In the genomic region with DNA sequence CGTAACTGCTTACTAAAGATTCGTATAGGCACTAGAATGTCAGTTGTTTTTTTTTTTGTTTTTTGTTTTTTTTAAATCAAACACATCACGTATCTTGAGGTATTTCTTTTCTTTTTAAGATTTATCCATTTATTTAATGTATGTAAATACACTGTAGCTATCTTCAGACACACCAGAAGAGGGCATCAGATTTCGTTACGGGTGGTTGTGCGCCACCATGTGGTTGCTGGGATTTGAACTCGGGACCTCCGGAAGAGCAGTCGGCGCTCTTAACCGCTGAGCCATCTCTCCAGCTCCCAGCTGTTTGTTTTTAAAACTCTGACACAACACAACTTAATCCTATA, we compare ENCODE assay signal across 11 mouse cellular contexts. TPM values are rescaled to one million over a fixed set of nuclear protein-coding genes. Genes with fewer than 3 reads are reported as not detected.
DNase-seq lines count a peak whose midpoint lies in the region; ATAC-seq and TF ChIP-seq lines count a peak whose summit lies in the region.
"Not testable (repeated sequence)": the region's sequence is repeated elsewhere in the genome, so short reads cannot be mapped to it uniquely, and the experiment has no call there.
"Had no signal": no experiment of that assay in that cellular context is flagged by ENCODE, and none has a peak within 500 bp of the region (broad histone marks: within the 10 kb centered on the region; RNA-seq: fewer than 3 reads in every experiment).

No protein-coding gene starts in this region.

- H3K4me1 ChIP-seq in E14TG2a.4 (replicated peaks; ENCODE audit: low read depth, low read length); heart, embryonic 10.5 days; liver, embryonic 16.5 days (ENCODE audit: control insufficient read depth, low read depth, low read length); midbrain, embryonic 14.5 days (ENCODE audit: control insufficient read depth, insufficient read depth, low read length); stomach, embryonic 14.5 days (ENCODE audit: control insufficient read depth, insufficient read depth, low read length): not testable (repeated sequence)
- H3K4me1 ChIP-seq in embryonic facial prominence, embryonic 15.5 days = peaks cover 11% of the 10 kb centered on the region; the same call in 1 of the 2 replicates
- H3K4me1 ChIP-seq in hindbrain, embryonic 15.5 days (replicated peaks) = peaks cover 11% of the 10 kb centered on the region

- peak overlapping the region; percentile 82 for H3K4me2 ChIP-seq in embryonic facial prominence, embryonic 15.5 days (replicated peaks)
- peak overlapping the region; percentile 78 for H3K4me2 ChIP-seq in hindbrain, embryonic 15.5 days
- H3K4me2 ChIP-seq in liver, embryonic 16.5 days (ENCODE audit: low read depth, low read length) = peak overlapping the region; percentile 85
- peak overlapping the region; percentile 56 for H3K4me2 ChIP-seq in midbrain, embryonic 14.5 days (ENCODE audit: low read length)
- H3K4me2 ChIP-seq in stomach, embryonic 14.5 days (replicated peaks; ENCODE audit: low read depth, low read length) = peak overlapping the region; percentile 87

- ATAC-seq in embryonic facial prominence, embryonic 15.5 days (ENCODE audit: insufficient number of reproducible peaks, low FRiP score, low TSS enrichment, low read depth); hindbrain, embryonic 15.5 days (ENCODE audit: low FRiP score, low read depth); midbrain, embryonic 14.5 days (ENCODE audit: low FRiP score, low TSS enrichment); stomach, embryonic 14.5 days (ENCODE audit: insufficient number of reproducible peaks, insufficient read depth, low FRiP score, low read depth): not testable (repeated sequence)
- ATAC-seq in liver, embryonic 16.5 days (ENCODE audit: low read depth) = peak; percentile 35; the same call in 1 of the 2 replicates

- peaks cover 12% of the 10 kb centered on the region for H3K9me3 ChIP-seq in E14TG2a.4 (ENCODE audit: low read length)
- H3K9me3 ChIP-seq in embryonic facial prominence, embryonic 15.5 days (replicated peaks); heart, embryonic 10.5 days; hindbrain, embryonic 15.5 days; liver, embryonic 16.5 days (replicated peaks; ENCODE audit: control insufficient read depth, low read length); midbrain, embryonic 14.5 days (ENCODE audit: control insufficient read depth, low read length); stomach, embryonic 14.5 days (ENCODE audit: control insufficient read depth, low read depth, low read length): not testable (repeated sequence)

- DNase-seq in heart, embryonic 10.5 days (ENCODE audit: low spot score); left cerebral cortex, adult 2 months (ENCODE audit: extremely low spot score in 1 of 2, low spot score in 2 of 2); midbrain, embryonic 14.5 days: not testable (repeated sequence)

- 12% methylated on average over 11 of the region's 11 CpGs for WGBS in embryonic facial prominence, embryonic 15.5 days
- 13% methylated on average over 11 of the region's 11 CpGs for WGBS in heart, embryonic 10.5 days
- WGBS in hindbrain, embryonic 15.5 days = 14% methylated on average over 11 of the region's 11 CpGs
- WGBS in liver, embryonic 16.5 days (ENCODE audit: insufficient replicate concordance) = 10% methylated on average over 11 of the region's 11 CpGs
- 16% methylated on average over 11 of the region's 11 CpGs for WGBS in midbrain, embryonic 14.5 days
- 12% methylated on average over 11 of the region's 11 CpGs for WGBS in stomach, embryonic 14.5 days

- intact Hi-C loops in left cerebral cortex, adult 2 months (cut with DNase I) = not testable (repeated sequence)

- H3K27me3 ChIP-seq in E14TG2a.4 (ENCODE audit: insufficient read depth, low read length) = peaks cover 40% of the 10 kb centered on the region
- not testable (repeated sequence) for H3K27me3 ChIP-seq in embryonic facial prominence, embryonic 15.5 days; stomach, embryonic 14.5 days (ENCODE audit: control insufficient read depth, insufficient read depth, low read length)
- H3K27me3 ChIP-seq in heart, embryonic 10.5 days (ENCODE audit: insufficient read depth, poor library complexity, severe bottlenecking) = peaks cover 39% of the 10 kb centered on the region
- H3K27me3 ChIP-seq in hindbrain, embryonic 15.5 days = peaks cover 24% of the 10 kb centered on the region
- peaks cover 33% of the 10 kb centered on the region for H3K27me3 ChIP-seq in liver, embryonic 16.5 days (ENCODE audit: control insufficient read depth, insufficient read depth, low read depth, low read length)
- peaks cover 15% of the 10 kb centered on the region; the same call in 1 of the 2 replicates for H3K27me3 ChIP-seq in midbrain, embryonic 14.5 days (ENCODE audit: control insufficient read depth, insufficient read depth, low read length)

- H3K4me3 ChIP-seq in E14TG2a.4 (replicated peaks; ENCODE audit: low read length) = peak overlapping the region; percentile 88
- peak overlapping the region; percentile 46 for H3K4me3 ChIP-seq in embryonic facial prominence, embryonic 15.5 days (replicated peaks)
- H3K4me3 ChIP-seq in heart, embryonic 10.5 days = peak overlapping the region; percentile 68
- peak overlapping the region; percentile 49 for H3K4me3 ChIP-seq in hindbrain, embryonic 15.5 days
- peak overlapping the region; percentile 40 for H3K4me3 ChIP-seq in left cerebral cortex, adult 2 months
- peak overlapping the region; percentile 56 for H3K4me3 ChIP-seq in liver, embryonic 16.5 days (ENCODE audit: low read depth, low read length)
- peak overlapping the region; percentile 34 for H3K4me3 ChIP-seq in midbrain, embryonic 14.5 days (replicated peaks; ENCODE audit: low read depth, low read length)
- H3K4me3 ChIP-seq in stomach, embryonic 14.5 days (ENCODE audit: low read depth, low read length) = peak overlapping the region; percentile 48

- H3K9ac ChIP-seq in embryonic facial prominence, embryonic 15.5 days; liver, embryonic 16.5 days (ENCODE audit: low read depth, low read length); midbrain, embryonic 14.5 days (replicated peaks; ENCODE audit: low read length); stomach, embryonic 14.5 days (replicated peaks; ENCODE audit: low read depth, low read length): not testable (repeated sequence)
- peak overlapping the region; percentile 38; the same call in 1 of the 2 replicates for H3K9ac ChIP-seq in hindbrain, embryonic 15.5 days

- H3K36me3 ChIP-seq in E14TG2a.4 (ENCODE audit: insufficient read depth, low read length); embryonic facial prominence, embryonic 15.5 days; heart, embryonic 10.5 days; hindbrain, embryonic 15.5 days; liver, embryonic 16.5 days (ENCODE audit: control insufficient read depth, insufficient read depth); midbrain, embryonic 14.5 days (ENCODE audit: control insufficient read depth, insufficient read depth, low read length); stomach, embryonic 14.5 days (ENCODE audit: control insufficient read depth, insufficient read depth, low read length): not testable (repeated sequence)

- peak; percentile 20 for TF ChIP-seq CTCF in E14TG2a.4 (conservative IDR thresholded peaks at IDR 0.05; ENCODE audit: low read length)
- TF ChIP-seq CTCF in left cerebral cortex, adult 2 months (IDR thresholded peaks at IDR 0.05) = peak; percentile 47

- H3K27ac ChIP-seq in embryonic facial prominence, embryonic 15.5 days (replicated peaks); heart, embryonic 10.5 days; hindbrain, embryonic 15.5 days (replicated peaks); left cerebral cortex, adult 2 months; liver, embryonic 16.5 days (ENCODE audit: low read length); midbrain, embryonic 14.5 days (replicated peaks; ENCODE audit: low read depth, low read length); stomach, embryonic 14.5 days (ENCODE audit: low read length): not testable (repeated sequence)

RNA-seq across cellular contexts. Expression of a gene that starts 0.3 kb away (rescaled TPM):
- 14.5 and 16.3 TPM in 2 replicates for polyA plus RNA-seq in embryonic facial prominence, embryonic 15.5 days (2015; fragmentation: Nextera tagmentation; extraction: Ambion mirVana)
- polyA plus RNA-seq in heart, embryonic 10.5 days (2016; fragmentation: Nextera tagmentation; extraction: Ambion mirVana) = 0.46 and 2.0 TPM in 2 replicates
- 0.77 and 1.1 TPM in 2 replicates for polyA plus RNA-seq in hindbrain, embryonic 15.5 days (2015; fragmentation: Nextera tagmentation; extraction: Ambion mirVana)
- under 1 TPM; 0.38 to 0.40 TPM for total RNA-seq in left cerebral cortex, adult 2 months (2021)
- polyA plus RNA-seq in liver, embryonic 16.5 days (2015; fragmentation: Nextera tagmentation; extraction: Ambion mirVana) = 0.15 and 0.27 TPM in 2 replicates
- polyA plus RNA-seq in midbrain, embryonic 14.5 days (2014; fragmentation: Nextera tagmentation; extraction: Ambion mirVana) = 0.32 and 0.43 TPM in 2 replicates
- polyA plus RNA-seq in stomach, embryonic 14.5 days (2014; fragmentation: Nextera tagmentation; extraction: Ambion mirVana) = 19.4 and 23.5 TPM in 2 replicates
- total RNA-seq: heart, postnatal 4 days had no signal

RNA-seq across cellular contexts. Expression of a gene that starts 8.9 kb away (rescaled TPM):
- 7.3 and 11.2 TPM in 2 replicates for polyA plus RNA-seq in embryonic facial prominence, embryonic 15.5 days (2015; fragmentation: Nextera tagmentation; extraction: Ambion mirVana)
- polyA plus RNA-seq in heart, embryonic 10.5 days (2016; fragmentation: Nextera tagmentation; extraction: Ambion mirVana) = 4.3 and 7.1 TPM in 2 replicates
- 12.9 and 13.2 TPM in 2 replicates for polyA plus RNA-seq in hindbrain, embryonic 15.5 days (2015; fragmentation: Nextera tagmentation; extraction: Ambion mirVana)
- total RNA-seq in left cerebral cortex, adult 2 months (2021) = 1 to 10 TPM; 6.9 to 8.8 TPM
- 0.48 and 0.70 TPM in 2 replicates for polyA plus RNA-seq in liver, embryonic 16.5 days (2015; fragmentation: Nextera tagmentation; extraction: Ambion mirVana)
- polyA plus RNA-seq in midbrain, embryonic 14.5 days (2014; fragmentation: Nextera tagmentation; extraction: Ambion mirVana) = 9.3 and 10.2 TPM in 2 replicates
- polyA plus RNA-seq in stomach, embryonic 14.5 days (2014; fragmentation: Nextera tagmentation; extraction: Ambion mirVana) = 10.9 and 11.0 TPM in 2 replicates
- total RNA-seq: gastrocnemius, postnatal 25 days had no signal

RNA-seq across cellular contexts. Expression of a gene that starts 23.7 kb away (rescaled TPM):
- polyA plus RNA-seq in embryonic facial prominence, embryonic 15.5 days (2015; fragmentation: Nextera tagmentation; extraction: Ambion mirVana) = 12.2 and 15.7 TPM in 2 replicates
- 7.0 and 10.1 TPM in 2 replicates for polyA plus RNA-seq in heart, embryonic 10.5 days (2016; fragmentation: Nextera tagmentation; extraction: Ambion mirVana)
- polyA plus RNA-seq in hindbrain, embryonic 15.5 days (2015; fragmentation: Nextera tagmentation; extraction: Ambion mirVana) = 10.9 and 12.1 TPM in 2 replicates
- total RNA-seq in left cerebral cortex, adult 2 months (2021) = 10 to 100 TPM in 1 of 2 experiments, 1 to 10 TPM in 1; 8.3 to 10.3 TPM
- 9.0 and 9.5 TPM in 2 replicates for polyA plus RNA-seq in liver, embryonic 16.5 days (2015; fragmentation: Nextera tagmentation; extraction: Ambion mirVana)
- polyA plus RNA-seq in midbrain, embryonic 14.5 days (2014; fragmentation: Nextera tagmentation; extraction: Ambion mirVana) = 12.8 and 14.1 TPM in 2 replicates
- polyA plus RNA-seq in stomach, embryonic 14.5 days (2014; fragmentation: Nextera tagmentation; extraction: Ambion mirVana) = 18.7 and 21.2 TPM in 2 replicates

RNA-seq across cellular contexts. Expression of a gene that starts 40.2 kb away (rescaled TPM):
- 69.3 and 73.7 TPM in 2 replicates for polyA plus RNA-seq in embryonic facial prominence, embryonic 15.5 days (2015; fragmentation: Nextera tagmentation; extraction: Ambion mirVana)
- 144 and 157 TPM in 2 replicates for polyA plus RNA-seq in heart, embryonic 10.5 days (2016; fragmentation: Nextera tagmentation; extraction: Ambion mirVana)
- 68.7 and 75.0 TPM in 2 replicates for polyA plus RNA-seq in hindbrain, embryonic 15.5 days (2015; fragmentation: Nextera tagmentation; extraction: Ambion mirVana)
- 10 to 100 TPM; 32.1 to 34.0 TPM for total RNA-seq in left cerebral cortex, adult 2 months (2021)
- polyA plus RNA-seq in liver, embryonic 16.5 days (2015; fragmentation: Nextera tagmentation; extraction: Ambion mirVana) = 516 and 530 TPM in 2 replicates
- polyA plus RNA-seq in midbrain, embryonic 14.5 days (2014; fragmentation: Nextera tagmentation; extraction: Ambion mirVana) = 69.3 and 78.8 TPM in 2 replicates
- polyA plus RNA-seq in stomach, embryonic 14.5 days (2014; fragmentation: Nextera tagmentation; extraction: Ambion mirVana) = 126 and 136 TPM in 2 replicates

RNA-seq across cellular contexts. Expression of a gene that starts 44.5 kb away (rescaled TPM):
- 0.41 TPM in 1 of 2 replicates, not detected in the other for polyA plus RNA-seq in embryonic facial prominence, embryonic 15.5 days (2015; fragmentation: Nextera tagmentation; extraction: Ambion mirVana)
- not detected in 2 replicates for polyA plus RNA-seq in heart, embryonic 10.5 days (2016; fragmentation: Nextera tagmentation; extraction: Ambion mirVana)
- 0.27 TPM in 1 of 2 replicates, not detected in the other for polyA plus RNA-seq in hindbrain, embryonic 15.5 days (2015; fragmentation: Nextera tagmentation; extraction: Ambion mirVana)
- total RNA-seq in left cerebral cortex, adult 2 months (2021) = not detected
- polyA plus RNA-seq in liver, embryonic 16.5 days (2015; fragmentation: Nextera tagmentation; extraction: Ambion mirVana) = not detected in 2 replicates
- polyA plus RNA-seq in midbrain, embryonic 14.5 days (2014; fragmentation: Nextera tagmentation; extraction: Ambion mirVana) = 0.15 TPM in 1 of 2 replicates, not detected in the other
- polyA plus RNA-seq in stomach, embryonic 14.5 days (2014; fragmentation: Nextera tagmentation; extraction: Ambion mirVana) = not detected in 2 replicates
- total RNA-seq: gastrocnemius, postnatal 25 days; heart, postnatal 4 days; left cerebral cortex, adult 8-10 months had no signal

Comparison
In these comparisons a context has a peak if more than half of its experiments do, and no peak if none do; other contexts are left out.
1. H3K4me3 ChIP-seq: peak in every context shown above with its lines; median percentile 88 in E14TG2a.4; 68 in heart, embryonic 10.5 days; 56 in liver, embryonic 16.5 days; 49 in hindbrain, embryonic 15.5 days; 48 in stomach, embryonic 14.5 days; 46 in embryonic facial prominence, embryonic 15.5 days; 40 in left cerebral cortex, adult 2 months; 34 in midbrain, embryonic 14.5 days.